Mouse (Mus musculus): ENCODE measurements around the gene Rnaseh2a. TPM values are rescaled to one million over a fixed set of nuclear protein-coding genes. Genes with fewer than 3 reads are reported as not detected.

Rnaseh2a gene
- polyA plus RNA-seq, 1 experiment from 2014 or later, result 91.6 TPM

GRCm38 (mm10) chr8:84996978-84997377 is 27.4 kb upstream of the Rnaseh2a start:
- Histone ChIP-seq H3K9me3 (replicated peaks; ENCODE audit: control insufficient read depth, low read length) (no peaks in the 10 kb centered on the region), H3K4me3 (ENCODE audit: low read depth, low read length) (no peak overlapping the region), H3K27me3 (ENCODE audit: control insufficient read depth, insufficient read depth, low read depth, low read length) (no peaks in the 10 kb centered on the region), H3K4me2 (ENCODE audit: low read depth, low read length) (no peak overlapping the region), H3K27ac (ENCODE audit: low read length) (no peak overlapping the region), H3K4me1 (ENCODE audit: control insufficient read depth, low read depth, low read length) (peaks cover 9% of the 10 kb centered on the region), H3K9ac (ENCODE audit: low read depth, low read length) (no peak overlapping the region), H3K36me3 (ENCODE audit: control insufficient read depth, insufficient read depth) (no peaks in the 10 kb centered on the region)
- no peak for ATAC-seq (ENCODE audit: low read depth)
- 79% methylated on average over 5 of the region's 5 CpGs for WGBS (ENCODE audit: insufficient replicate concordance)

DNA sequence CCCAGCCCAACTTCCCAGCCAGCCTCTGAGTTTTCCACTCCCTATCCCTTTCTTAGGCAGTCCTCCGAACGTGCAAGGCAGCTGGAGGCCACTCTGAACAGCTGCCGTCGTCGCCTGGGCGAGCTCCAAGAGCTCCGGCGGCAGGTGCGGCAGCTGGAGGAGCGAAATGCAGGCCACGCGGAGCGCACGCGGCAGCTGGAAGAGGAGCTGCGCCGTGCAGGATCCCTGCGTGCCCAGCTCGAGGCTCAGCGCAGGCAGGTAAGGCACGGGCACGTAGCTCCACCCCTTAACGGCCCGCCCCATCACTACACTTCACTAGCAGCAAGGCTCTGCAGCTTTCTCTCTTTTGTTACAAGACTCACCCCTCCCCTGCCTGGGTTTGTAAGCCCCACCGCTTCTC is 26.1 kb upstream of the Rnaseh2a start:
- Histone ChIP-seq H3K4me2 (ENCODE audit: low read depth, low read length) (no peak overlapping the region), H3K36me3 (ENCODE audit: control insufficient read depth, insufficient read depth) (no peaks in the 10 kb centered on the region), H3K27me3 (ENCODE audit: control insufficient read depth, insufficient read depth, low read depth, low read length) (no peaks in the 10 kb centered on the region), H3K9me3 (replicated peaks; ENCODE audit: control insufficient read depth, low read length) (no peaks in the 10 kb centered on the region), H3K27ac (ENCODE audit: low read length) (no peak overlapping the region), H3K9ac (ENCODE audit: low read depth, low read length) (no peak overlapping the region), H3K4me3 (ENCODE audit: low read depth, low read length) (no peak overlapping the region), H3K4me1 (ENCODE audit: control insufficient read depth, low read depth, low read length) (peaks cover 15% of the 10 kb centered on the region)
- WGBS (ENCODE audit: insufficient replicate concordance), result 62% methylated on average over 25 of the region's 25 CpGs
- no peak for ATAC-seq (ENCODE audit: low read depth)

GRCm38 (mm10) chr8:84994375-84994774 is 24.8 kb upstream of the Rnaseh2a start:
- no peak overlapping the region for H3K27ac ChIP-seq (ENCODE audit: low read length)
- H3K9ac ChIP-seq (ENCODE audit: low read depth, low read length), result no peak overlapping the region
- H3K36me3 ChIP-seq (ENCODE audit: control insufficient read depth, insufficient read depth), result no peaks in the 10 kb centered on the region
- H3K9me3 ChIP-seq (replicated peaks; ENCODE audit: control insufficient read depth, low read length), result no peaks in the 10 kb centered on the region
- H3K27me3 ChIP-seq (ENCODE audit: control insufficient read depth, insufficient read depth, low read depth, low read length), result no peaks in the 10 kb centered on the region
- ATAC-seq (ENCODE audit: low read depth), result no peak
- no peak overlapping the region for H3K4me3 ChIP-seq (ENCODE audit: low read depth, low read length)
- whole genome bisulfite sequencing (ENCODE audit: insufficient replicate concordance), result 80% methylated on average over 9 of the region's 9 CpGs
- H3K4me2 ChIP-seq (ENCODE audit: low read depth, low read length), result no peak overlapping the region
- H3K4me1 ChIP-seq (ENCODE audit: control insufficient read depth, low read depth, low read length), result peaks cover 19% of the 10 kb centered on the region

DNA sequence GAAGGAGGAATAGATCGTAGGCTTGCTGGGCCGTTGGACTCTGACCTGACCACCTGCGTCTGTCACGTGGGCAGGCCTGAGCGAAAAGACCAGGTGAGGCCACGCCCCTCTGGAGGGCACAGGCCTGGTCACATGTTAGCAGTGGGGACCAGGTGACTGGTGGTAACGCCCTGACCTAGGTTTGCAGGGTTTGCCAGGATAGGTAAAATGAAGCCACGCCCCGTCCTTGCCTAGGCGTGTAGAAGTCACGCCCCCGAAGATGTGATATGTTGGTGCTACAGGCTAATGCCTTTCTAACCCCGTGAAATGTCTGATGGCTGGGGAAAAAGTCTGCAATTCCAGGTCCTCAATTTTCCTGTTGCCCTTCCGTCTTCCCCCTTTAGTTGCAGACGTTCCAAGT is 21.3 kb upstream of the Rnaseh2a start:
- WGBS (ENCODE audit: insufficient replicate concordance), result 4% methylated on average over 15 of the region's 15 CpGs
- ATAC-seq (ENCODE audit: low read depth), result peak; percentile 50
- Histone ChIP-seq H3K27me3 (ENCODE audit: control insufficient read depth, insufficient read depth, low read depth, low read length) (no peaks in the 10 kb centered on the region), H3K36me3 (ENCODE audit: control insufficient read depth, insufficient read depth) (no peaks in the 10 kb centered on the region), H3K4me2 (ENCODE audit: low read depth, low read length) (peak overlapping the region; percentile 96), H3K9ac (ENCODE audit: low read depth, low read length) (peak overlapping the region; percentile 81), H3K27ac (ENCODE audit: low read length) (peak overlapping the region; percentile 77), H3K4me1 (ENCODE audit: control insufficient read depth, low read depth, low read length) (peaks cover 28% of the 10 kb centered on the region), H3K4me3 (ENCODE audit: low read depth, low read length) (peak overlapping the region; percentile 71), H3K9me3 (replicated peaks; ENCODE audit: control insufficient read depth, low read length) (no peaks in the 10 kb centered on the region)

GRCm38 (mm10) chr8:84990349-84990748 is 20.8 kb upstream of the Rnaseh2a start, which contains the start of gene Hook2:
Hook2 (plus strand) TSS chr8:84990603.
- 0% methylated on average over 28 of the region's 28 CpGs for WGBS (ENCODE audit: insufficient replicate concordance)
- peaks cover 33% of the 10 kb centered on the region for H3K4me1 ChIP-seq (ENCODE audit: control insufficient read depth, low read depth, low read length)

DNA sequence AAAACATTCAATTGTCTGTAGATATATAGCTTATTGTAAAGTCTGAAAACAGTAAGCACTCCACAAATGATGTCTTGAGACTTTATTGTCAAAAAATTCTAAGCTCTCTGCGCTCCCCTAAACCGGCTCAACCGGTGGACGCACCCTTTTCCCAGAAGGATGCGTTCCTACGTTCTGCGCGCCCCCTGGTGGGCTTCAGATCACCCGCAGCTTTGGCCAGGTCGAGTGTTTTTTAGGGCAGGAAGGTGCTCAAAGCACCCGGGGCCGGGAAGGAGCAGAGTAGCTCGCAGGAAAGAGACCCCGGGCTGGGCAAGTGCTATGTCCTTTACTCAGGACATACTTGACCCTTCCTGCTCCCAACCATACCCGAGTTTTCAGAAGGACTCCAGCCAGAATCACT is 20.2 kb upstream of the Rnaseh2a start:
- Histone ChIP-seq H3K9me3 (replicated peaks; ENCODE audit: control insufficient read depth, low read length) (no peaks in the 10 kb centered on the region), H3K4me3 (ENCODE audit: low read depth, low read length) (peak overlapping the region; percentile 71), H3K4me2 (ENCODE audit: low read depth, low read length) (peak overlapping the region; percentile 96), H3K4me1 (ENCODE audit: control insufficient read depth, low read depth, low read length) (peaks cover 38% of the 10 kb centered on the region), H3K27ac (ENCODE audit: low read length) (peak overlapping the region; percentile 81), H3K36me3 (ENCODE audit: control insufficient read depth, insufficient read depth) (no peaks in the 10 kb centered on the region), H3K27me3 (ENCODE audit: control insufficient read depth, insufficient read depth, low read depth, low read length) (no peaks in the 10 kb centered on the region), H3K9ac (ENCODE audit: low read depth, low read length) (peak overlapping the region; percentile 81)
- 0% methylated on average over 15 of the region's 15 CpGs for WGBS (ENCODE audit: insufficient replicate concordance)
- peak; percentile 67 for ATAC-seq (ENCODE audit: low read depth)

More at GRCm38 (mm10) chr8:84990349-84990748, 20.8 kb upstream of the Rnaseh2a start, which contains the start of gene Hook2:
- H3K36me3 ChIP-seq (ENCODE audit: control insufficient read depth, insufficient read depth), result no peaks in the 10 kb centered on the region
- peak within 1 kb of the TSS; percentile 96 for H3K4me2 ChIP-seq (ENCODE audit: low read depth, low read length)
- peak within 1 kb of the TSS; percentile 71 for H3K4me3 ChIP-seq (ENCODE audit: low read depth, low read length)
- no peaks in the 10 kb centered on the region for H3K9me3 ChIP-seq (replicated peaks; ENCODE audit: control insufficient read depth, low read length)
- ATAC-seq (ENCODE audit: low read depth), result peak; percentile 81
- H3K27me3 ChIP-seq (ENCODE audit: control insufficient read depth, insufficient read depth, low read depth, low read length), result no peaks in the 10 kb centered on the region
- H3K27ac ChIP-seq (ENCODE audit: low read length), result peak within 1 kb of the TSS; percentile 81
- H3K9ac ChIP-seq (ENCODE audit: low read depth, low read length), result peak within 1 kb of the TSS; percentile 81

- peaks cover 43% of the 10 kb centered on the region for H3K4me1 ChIP-seq (ENCODE audit: control insufficient read depth, low read depth, low read length)
- H3K4me2 ChIP-seq (ENCODE audit: low read depth, low read length), result peak overlapping the region; percentile 96
- H3K4me3 ChIP-seq (ENCODE audit: low read depth, low read length), result peak overlapping the region; percentile 71
- peak overlapping the region; percentile 81 for H3K9ac ChIP-seq (ENCODE audit: low read depth, low read length)
- 9% methylated on average over 15 of the region's 15 CpGs for WGBS (ENCODE audit: insufficient replicate concordance)
- H3K27me3 ChIP-seq (ENCODE audit: control insufficient read depth, insufficient read depth, low read depth, low read length), result no peaks in the 10 kb centered on the region
- ATAC-seq (ENCODE audit: low read depth), result no peak
- peak overlapping the region; percentile 81 for H3K27ac ChIP-seq (ENCODE audit: low read length)
- no peaks in the 10 kb centered on the region for H3K9me3 ChIP-seq (replicated peaks; ENCODE audit: control insufficient read depth, low read length)
- H3K36me3 ChIP-seq (ENCODE audit: control insufficient read depth, insufficient read depth), result no peaks in the 10 kb centered on the region
Measured at GRCm38 (mm10) chr8:84989311-84989731, 19.8 kb upstream of the Rnaseh2a start.

DNA sequence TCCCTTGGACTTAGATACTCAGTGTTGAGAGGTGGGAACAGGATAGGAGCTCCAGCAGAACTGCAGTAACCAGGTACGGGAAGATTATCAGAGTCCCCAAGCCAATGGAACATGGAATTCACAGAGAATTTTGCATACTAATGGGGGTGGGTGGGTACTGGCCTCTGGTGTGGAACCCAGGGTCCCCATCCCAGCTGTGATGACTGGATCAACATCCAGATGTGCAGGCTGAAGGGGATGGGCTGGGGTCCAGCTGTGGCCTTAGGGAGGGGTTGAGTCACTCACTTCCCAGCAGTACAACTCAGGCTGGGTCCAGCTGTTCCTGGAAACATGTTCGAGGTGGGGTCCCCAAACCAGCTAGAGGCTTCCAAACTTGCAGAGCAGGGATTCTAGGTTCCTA is 18.3 kb upstream of the Rnaseh2a start:
- Histone ChIP-seq H3K4me1 (ENCODE audit: control insufficient read depth, low read depth, low read length) (peaks cover 57% of the 10 kb centered on the region), H3K27ac (ENCODE audit: low read length) (no peak overlapping the region), H3K36me3 (ENCODE audit: control insufficient read depth, insufficient read depth) (no peaks in the 10 kb centered on the region), H3K9ac (ENCODE audit: low read depth, low read length) (no peak overlapping the region), H3K27me3 (ENCODE audit: control insufficient read depth, insufficient read depth, low read depth, low read length) (no peaks in the 10 kb centered on the region), H3K4me2 (ENCODE audit: low read depth, low read length) (no peak overlapping the region), H3K4me3 (ENCODE audit: low read depth, low read length) (no peak overlapping the region), H3K9me3 (replicated peaks; ENCODE audit: control insufficient read depth, low read length) (no peaks in the 10 kb centered on the region)
- 90% methylated on average over 2 of the region's 2 CpGs for WGBS (ENCODE audit: insufficient replicate concordance)
- no peak for ATAC-seq (ENCODE audit: low read depth)

- H3K9ac ChIP-seq (ENCODE audit: low read depth, low read length), result no peak overlapping the region
- no peak for ATAC-seq (ENCODE audit: low read depth)
- H3K9me3 ChIP-seq (replicated peaks; ENCODE audit: control insufficient read depth, low read length), result no peaks in the 10 kb centered on the region
- H3K36me3 ChIP-seq (ENCODE audit: control insufficient read depth, insufficient read depth), result no peaks in the 10 kb centered on the region
- H3K4me1 ChIP-seq (ENCODE audit: control insufficient read depth, low read depth, low read length), result peaks cover 60% of the 10 kb centered on the region
- 66% methylated on average over 5 of the region's 5 CpGs for WGBS (ENCODE audit: insufficient replicate concordance)
- H3K4me2 ChIP-seq (ENCODE audit: low read depth, low read length), result no peak overlapping the region
- H3K4me3 ChIP-seq (ENCODE audit: low read depth, low read length), result no peak overlapping the region
- no peaks in the 10 kb centered on the region for H3K27me3 ChIP-seq (ENCODE audit: control insufficient read depth, insufficient read depth, low read depth, low read length)
- H3K27ac ChIP-seq (ENCODE audit: low read length), result no peak overlapping the region
Measured at GRCm38 (mm10) chr8:84987388-84987787, 17.8 kb upstream of the Rnaseh2a start.

Measured in liver, embryonic 16.5 days (tissue).